Mouse (Mus musculus): Measurements from ENCODE around the gene Tmem238.

Gene Tmem238

DNA sequence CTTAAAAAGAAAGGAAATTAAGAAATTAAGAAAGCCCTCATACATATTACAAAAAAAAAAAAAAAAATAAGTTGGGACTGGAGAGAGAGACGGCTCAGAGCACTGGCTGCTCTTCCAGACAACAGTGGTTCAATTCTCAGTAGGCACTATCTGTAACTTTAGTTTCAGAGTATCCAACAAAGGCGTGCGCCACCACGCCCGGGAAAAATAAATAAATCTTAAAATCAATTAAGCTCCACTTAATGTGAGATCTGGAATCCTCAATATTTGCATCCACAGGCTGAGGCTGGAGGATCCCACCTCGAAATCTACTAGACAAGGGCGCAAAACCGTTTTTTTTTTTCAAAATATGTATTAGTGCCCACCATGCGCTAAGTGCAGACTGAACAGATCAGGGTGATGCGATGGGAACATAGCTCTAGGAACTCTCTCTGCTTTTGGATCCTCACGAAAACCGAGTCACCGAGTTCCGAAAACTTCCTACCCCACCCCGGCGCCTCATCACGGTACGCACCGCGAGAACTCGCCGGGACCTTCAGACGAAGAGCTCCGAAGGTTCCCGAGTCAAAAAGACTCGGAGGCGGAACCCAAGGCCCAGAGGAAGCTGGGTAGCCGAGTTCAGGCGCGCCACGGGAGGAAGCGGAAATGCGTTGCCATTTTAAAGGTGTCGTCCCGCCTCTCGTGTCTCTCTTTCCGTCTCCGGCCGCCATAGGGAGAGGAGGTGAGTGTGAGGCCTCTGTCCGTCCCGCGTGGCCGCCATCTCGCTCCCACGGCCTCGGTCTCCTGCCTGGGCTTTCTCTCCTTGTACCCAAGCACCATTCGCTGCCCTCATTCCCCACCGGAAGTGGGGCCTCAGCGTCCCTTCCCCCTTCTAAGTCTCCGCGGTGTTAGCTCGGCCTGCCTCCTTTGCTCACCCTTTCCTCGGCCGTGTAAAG is 3.1 kb upstream of the Tmem238 start, which contains the start of gene Rpl28:
Gene Rpl28, plus strand, starts transcription at position 597 of the 935 bp plus-strand sequence.
- DNase-seq: peak; percentile 99

DNA sequence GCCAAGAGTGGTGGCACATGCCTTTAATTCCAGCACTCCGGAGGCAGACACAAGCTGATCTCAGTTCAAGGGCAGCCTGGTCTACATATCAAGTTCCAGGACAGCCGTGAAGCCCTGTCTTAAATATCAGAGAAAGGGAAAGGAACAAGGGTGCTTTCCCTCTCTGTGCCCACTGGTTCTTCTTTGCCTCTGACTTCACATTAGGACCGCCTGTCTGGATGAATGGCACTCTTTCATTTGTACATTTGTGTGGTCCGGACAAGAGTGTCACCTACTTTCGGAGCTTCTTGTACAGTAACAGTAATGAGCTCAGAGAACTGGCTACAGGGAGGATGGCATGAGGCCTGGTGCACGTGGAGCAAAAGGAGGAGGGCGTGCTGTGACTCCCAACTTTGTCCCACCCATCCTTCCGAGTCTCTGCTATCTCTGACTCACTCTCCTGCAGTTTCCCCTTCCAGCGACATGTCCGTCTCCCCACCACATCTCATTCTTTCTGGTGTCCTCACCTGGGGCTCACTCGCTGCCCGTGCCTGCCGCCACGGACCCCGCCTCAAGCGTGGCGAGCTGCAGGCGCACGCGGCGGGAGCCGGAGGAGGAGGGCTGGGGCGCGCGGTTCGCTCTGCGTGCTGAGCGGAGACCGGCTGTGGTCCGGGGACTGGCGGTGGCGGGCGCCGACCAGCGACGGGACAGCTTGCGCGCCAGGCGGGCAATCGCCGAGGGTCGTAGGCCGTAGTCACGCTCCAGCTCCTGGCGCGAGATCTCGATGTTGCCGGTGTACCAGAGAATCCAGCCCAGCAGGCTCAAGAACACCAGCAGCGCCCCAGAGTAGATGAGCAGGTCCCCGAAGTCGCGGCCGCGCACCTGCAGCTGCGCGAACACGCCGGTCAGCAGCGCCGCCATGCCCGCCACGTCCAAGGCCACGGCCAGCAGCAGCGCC is 689 bp downstream of the Tmem238 start:
- DNase-seq: peak; percentile 96

DNA sequence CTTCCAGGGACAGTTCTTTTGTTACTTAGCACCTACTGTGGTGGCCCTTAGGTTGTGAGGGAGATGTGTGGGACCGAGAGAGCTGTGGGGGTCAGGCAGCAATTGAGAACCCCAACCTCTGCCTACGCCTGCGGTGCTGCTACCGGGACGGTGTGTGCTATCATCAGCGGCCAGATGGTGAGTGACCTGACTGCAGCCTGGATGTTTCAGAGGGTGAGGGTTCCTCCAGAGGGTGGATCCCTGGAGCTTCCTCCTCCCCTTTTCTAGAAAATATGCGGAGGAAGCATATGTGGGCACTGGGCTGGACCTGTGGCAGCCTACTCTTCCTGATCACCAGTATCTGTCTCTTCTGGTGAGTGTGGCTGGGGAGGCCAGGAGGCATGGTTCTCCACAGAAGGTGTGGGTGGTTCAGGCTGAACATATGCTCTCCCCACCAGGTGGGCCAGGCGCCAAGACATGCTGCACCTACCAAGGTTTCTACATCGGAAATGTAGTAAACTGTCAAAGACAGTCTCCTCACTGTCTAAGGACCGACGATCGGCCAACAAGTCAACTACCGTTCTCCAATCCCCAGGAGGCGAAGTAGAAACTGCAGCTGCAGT is 5.7 kb downstream of the Tmem238 start:
- no peak for DNase-seq

DNA sequence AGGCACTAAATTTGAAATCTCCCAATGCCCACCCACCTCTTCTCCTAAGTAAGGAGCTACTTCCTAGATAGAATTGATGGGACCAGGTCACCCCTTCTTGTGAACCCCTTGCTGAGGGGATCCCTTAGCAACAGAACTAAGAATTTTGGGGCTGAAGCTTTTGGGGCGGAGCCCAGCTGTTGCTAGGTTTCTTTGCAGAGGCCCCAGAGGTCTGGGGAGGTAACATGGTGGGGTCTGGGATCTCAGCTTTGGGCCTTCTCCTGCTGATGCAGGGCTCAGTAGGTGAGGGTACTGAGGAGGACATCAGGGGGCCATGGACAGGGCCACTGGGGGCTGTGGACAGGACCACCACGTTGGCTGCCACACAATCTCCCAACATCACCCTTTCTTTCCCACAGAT is 6.7 kb downstream of the Tmem238 start, which contains the start of the genes Il11 and Tmem190:
Gene Il11, minus strand, starts transcription at position 101 of the 400 bp plus-strand sequence.
Gene Tmem190, plus strand, starts transcription at position 179 of the 400 bp plus-strand sequence.
- no peak for DNase-seq

DNA sequence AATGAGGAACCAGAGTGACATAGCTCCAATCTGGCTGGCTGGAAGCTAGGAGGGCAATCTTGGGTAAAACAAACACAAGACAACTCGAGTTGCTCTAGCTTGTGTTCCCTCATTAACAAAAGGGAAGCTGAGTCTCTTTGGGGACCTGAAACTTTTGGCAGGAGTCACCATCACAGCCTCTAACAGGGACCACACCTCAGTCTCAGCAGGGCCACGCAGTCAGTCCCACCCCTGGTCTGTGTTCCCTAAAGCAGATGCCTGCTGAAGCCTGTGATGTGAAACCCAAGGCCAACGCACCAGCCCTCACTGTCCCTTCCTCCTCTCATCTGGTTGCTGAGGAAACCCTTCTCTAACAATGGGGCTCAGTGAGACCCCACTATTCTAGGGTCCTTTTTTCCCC is 7.3 kb downstream of the Tmem238 start:
- no peak for DNase-seq

DNA sequence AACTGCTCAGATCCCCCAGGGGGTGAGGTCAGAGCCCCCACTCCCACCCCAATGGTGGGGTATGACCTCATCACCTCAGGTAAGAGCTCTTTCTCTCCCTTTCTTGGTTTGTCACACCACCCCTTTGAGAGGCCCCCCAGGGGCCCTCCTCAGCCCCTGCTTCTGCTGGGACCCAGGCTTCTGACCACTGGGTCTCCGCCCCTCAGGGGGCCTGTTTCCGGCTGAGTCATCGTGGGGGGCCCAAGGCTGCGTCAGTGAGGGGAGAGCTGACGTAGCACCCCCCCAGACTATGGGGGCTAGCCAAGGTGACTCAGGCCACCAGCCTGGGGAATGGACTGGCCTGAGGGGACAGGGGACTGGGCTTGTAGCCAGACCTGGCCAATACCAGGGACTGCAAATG is 9.5 kb downstream of the Tmem238 start:
- DNase-seq: no peak

DNA sequence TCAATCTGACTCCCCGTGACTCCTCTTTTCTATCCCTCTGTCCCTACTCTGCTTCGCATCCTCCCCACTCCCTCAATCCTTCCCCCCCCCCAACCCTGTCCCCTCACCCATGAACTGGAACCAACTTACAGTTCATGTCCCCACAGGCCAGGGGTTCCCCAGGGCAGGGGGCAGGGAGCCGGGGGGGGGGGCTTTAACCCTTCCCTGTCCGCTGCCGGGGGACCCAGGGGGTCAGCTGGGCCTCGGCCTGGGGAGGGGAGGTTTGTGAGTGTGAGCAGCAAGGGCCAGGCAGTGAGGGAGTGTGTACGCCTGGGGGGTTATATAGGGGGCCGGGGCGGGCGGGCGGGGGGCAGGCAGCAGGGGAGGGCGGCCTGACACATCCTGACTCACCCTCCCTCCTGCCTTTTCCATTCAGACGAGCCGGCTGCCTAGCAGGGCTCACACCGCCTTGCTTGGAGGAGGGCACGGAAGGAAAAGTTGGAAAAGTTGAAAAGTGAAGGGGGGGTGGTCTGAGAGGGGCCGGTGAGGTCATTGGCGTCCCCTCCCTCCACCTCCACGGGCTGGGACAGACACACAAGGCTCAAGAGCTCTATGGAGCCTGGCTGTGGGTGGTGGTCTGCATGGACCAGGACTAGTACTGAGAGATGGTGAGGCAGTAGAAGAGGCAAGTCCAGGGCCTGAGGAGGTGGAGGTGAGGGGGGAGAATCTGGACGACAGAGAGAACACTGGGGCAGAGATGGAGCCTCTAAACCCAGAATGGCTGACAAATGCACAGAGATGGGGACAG is 11.4 kb downstream of the Tmem238 start:
- peak; percentile 88 for DNase-seq

DNA sequence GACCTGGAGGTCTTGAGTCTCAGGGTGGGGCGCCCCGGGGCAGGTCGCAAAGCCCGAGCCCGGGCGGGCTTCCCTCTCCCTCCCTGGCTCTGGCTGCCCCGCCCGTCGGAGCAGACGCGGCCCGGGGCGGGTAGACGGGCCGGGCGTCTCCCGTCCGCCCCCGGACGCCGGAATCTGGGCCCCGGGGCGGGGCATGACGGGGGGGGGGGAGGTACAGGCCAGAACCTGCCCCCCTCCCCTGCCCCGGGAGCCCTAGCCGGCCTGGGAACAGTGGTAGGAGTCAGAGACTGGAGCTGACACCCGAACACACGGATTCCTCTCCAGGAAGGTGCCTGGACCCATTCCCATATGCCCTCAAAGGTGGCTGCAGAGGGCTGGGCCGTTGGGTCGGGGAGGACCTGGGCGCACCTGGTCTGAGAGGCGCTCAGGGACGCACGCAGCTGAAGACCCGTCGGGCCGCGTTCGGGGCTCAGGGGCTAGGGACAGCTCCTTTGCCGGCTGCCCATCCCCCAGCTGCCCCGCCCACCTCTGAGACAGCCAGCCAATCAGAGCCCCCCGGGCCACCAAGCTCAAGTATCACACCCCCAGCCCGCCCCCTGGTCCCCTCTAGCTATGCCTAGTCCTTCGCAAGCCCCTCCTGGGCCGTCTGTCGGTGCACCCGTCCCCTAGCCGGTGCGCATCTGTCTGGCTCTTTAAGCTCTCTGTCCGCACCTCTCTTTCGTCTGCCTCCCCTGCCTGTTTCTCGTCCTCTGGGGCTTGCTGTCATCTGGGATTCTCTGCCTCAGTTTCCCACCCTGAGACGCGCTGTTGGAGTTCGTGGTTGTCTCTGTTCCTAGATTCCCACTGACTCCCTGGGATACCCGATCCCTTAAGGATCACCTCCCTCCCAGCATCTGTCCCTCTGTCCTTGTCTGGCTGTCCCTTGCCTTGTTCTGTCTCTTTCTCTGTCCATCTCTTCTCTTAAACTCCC is 12.3 kb downstream of the Tmem238 start:
- DNase-seq: peak; percentile 97

DNA sequence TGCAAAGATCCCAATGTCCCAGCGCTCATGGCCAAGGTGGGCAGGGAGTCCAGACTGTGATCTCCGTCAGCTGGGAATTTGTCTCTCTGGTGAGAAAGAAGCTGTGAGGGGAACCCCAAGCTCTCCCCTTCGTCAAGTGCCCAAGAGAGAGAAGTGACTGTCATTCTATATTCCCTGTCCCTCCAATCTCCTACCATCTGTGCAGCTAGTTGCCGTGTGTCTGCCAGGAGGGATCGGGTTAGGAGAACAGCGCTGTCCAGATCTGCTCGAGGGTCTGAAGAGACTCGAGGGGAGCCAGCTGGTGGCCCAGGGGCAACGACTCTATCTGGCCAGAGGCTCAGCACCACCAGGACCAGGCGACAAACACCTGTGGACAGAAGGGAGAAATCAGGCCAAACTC is 13.3 kb downstream of the Tmem238 start:
- peak; percentile 73 for DNase-seq

DNA sequence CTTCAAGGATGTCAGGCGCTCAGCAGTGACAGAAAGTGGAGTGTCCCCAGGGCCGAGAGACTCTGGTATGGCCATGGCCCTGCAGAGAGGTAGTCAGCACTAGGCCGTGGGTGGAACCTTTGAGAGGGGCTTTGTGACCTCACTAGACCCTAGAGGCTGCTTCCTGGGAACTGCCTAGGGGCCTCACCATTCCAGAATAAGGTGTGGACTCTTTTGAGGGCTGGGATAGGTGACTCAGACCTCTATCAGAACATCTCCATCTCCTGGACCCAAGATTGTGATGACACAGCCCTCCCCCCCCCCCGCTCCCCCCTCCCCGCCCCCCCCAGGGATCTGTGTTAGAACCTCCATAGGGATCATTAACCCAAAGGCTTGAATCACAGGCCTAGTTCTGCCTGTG is 18.3 kb downstream of the Tmem238 start, which contains the start of gene Fam71e2:
Gene Fam71e2, minus strand, starts transcription at position 101 of the 400 bp plus-strand sequence.
- DNase-seq: no peak

DNA sequence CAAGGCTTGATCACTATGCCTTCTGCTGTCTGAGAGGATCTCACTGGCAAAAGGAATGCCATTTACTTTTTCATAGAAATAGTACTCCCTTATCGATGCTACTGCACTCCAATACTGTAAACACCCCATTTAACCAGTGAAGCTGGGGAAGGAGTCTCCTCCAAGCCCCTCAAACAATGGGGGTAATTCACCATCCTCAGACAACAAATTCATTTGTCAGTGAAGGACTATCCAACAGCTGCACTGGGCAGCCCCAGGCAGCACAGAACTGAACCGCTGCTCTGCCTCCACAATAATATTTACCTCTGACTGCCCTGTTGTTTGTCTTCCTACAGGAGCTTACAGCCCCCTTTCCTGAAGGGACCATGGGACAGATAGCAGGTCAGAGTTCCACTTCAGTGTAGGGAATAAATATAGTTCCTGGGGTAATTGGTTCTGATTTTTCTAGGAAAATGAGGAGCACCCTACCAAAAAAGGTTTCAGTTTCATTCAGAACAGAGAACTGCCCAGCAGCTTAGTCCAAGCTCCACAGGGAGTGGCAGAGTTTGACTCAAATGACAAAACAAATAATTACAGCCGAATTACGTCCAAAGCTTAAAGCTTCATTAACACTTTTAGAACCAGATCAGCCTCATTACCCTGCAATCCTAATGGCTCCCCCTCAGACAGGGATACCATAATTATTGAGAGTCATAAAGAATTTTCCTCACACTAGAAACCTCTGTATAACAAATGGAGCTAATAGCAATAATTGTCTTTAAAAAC is 24.3 kb downstream of the Tmem238 start:
- DNase-seq: peak; percentile 69

DNA sequence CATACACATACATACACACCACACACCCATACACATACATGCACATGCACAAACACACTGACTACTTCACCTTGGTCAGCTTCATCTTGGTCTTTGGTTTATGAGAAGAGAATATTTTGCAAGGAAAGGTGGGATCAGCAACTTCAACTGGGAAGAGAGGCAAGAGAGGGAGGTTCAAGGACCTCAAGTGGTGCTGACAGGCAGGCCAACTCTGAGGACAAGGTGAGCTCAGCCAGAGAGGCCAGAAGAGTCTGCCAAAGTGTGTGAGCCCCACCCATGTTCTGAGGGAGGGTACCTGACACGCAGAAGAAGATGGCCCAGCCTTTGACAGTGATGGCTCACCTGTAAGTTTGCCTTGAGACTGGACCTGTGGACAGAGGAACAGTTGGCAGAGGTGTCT is 29.8 kb downstream of the Tmem238 start:
- peak; percentile 79 for DNase-seq

DNA sequence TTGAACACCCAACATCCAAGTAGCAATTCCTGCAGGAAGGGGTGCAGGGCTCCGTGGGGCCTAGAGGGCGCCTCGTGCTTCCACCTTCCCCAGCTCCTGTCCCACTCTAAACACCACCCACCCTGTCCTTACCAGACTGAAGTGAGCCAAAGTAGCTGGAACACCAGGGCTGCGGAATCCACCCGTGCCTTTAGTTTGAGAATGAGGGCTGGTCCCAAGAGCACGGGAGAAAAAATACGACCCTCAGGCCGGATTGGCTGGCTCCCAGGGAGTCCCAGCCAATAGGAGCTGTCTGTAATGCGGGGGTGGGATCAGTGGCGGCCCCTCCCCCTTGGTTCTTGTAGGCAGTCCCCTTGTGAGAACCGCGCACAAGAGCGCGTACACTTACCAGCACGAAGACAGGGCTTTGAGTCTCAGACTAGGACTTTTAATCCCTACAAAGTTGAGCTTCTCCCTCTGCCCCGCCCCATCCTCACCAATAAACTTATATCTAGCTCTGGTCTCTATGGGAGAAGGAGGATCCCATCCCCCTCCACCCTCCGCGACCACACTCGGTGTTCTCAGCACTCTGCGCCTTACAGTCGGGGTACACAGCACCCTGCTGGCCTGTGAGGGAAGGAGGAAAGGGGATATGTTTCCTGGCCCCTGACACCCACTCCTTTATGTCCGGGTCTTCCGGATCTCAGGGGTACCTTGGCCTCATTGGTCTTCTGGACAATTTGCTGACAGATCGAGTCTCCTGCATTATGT is 36.5 kb downstream of the Tmem238 start, which contains the start of gene Cox6b2:
Gene Cox6b2, minus strand, starts transcription at position 274 of the 750 bp plus-strand sequence.
- DNase-seq: peak; percentile 97

DNA sequence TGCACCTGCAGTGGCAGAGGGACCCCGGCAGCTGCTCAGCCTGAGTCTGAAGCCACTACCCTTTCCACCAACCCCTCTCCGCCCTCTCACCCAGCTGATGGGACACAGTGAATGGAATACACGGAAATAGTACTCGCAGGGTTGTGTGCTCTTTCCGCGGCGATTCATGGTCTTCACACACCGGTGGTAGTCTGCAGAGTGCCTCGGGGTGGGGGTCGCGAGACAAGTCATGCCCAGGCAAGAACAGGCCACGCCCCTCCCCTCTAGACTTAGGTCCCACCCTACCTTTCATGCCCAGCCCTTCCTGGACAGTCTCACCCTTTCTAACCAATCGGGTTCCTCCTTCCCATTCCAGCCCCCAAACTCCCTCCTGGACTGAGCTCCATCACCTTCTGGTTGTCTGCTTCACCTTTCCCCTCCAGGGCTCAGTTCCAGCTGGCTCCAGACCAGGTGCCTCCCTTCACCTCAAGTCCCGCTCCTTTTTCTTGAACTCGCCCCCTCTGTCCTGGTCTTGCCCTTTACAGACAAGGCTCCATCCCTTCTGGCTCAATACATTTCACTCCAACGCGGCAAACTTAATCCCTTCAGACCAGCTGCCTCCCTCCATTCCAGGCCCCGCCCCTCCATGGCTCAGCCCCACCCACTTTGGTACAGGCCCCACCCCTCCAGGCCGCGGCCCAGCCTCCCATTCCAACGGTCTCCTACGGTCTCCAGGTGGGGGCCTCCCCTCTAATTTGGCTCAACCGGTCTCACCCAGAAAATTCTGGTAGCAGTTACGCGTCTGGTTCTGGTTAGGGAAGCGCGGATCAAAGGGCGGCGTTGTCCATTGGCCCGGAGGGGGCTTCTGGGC is 37.3 kb downstream of the Tmem238 start:
- DNase-seq: peak; percentile 93

DNA sequence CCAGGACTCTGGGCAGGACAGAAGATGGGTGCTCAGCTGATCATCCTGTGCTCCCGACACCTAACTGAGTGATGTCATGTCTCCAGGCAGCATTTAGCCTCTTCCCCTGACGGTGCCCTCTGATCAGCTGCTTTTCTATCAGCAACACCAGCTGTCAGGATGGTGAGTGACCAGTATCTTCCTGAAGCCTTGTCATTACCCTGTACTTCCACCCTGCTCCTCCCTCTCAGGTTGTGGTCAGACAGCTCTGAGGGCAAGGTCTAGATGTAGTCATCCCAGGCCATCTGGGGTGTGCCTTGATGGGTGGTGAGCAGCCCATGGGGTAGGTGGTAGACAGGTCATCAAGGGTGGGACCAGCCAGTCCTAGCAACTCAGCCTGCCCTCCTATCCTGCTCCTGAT is 40.3 kb downstream of the Tmem238 start:
- peak; percentile 82 for DNase-seq

DNA sequence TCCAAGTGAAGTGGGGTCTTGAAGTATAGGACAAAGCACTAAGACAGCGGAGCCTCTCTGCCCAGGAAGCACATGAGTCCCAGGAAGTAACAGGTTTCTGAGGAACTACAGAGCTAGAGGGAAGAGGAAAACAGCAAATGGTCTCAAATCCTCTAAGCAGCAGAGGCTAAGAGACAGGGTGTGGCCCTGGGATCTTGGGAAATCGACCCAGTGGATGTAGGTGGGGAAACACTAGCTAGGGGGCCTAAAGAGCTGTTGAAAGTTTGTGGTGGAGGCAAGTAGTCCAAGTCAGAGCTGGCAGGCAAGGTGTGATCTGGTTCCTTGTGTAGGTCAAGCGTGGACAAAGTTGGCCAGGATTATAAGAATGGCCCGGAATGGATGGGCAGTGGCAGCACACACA is 41.1 kb downstream of the Tmem238 start:
- DNase-seq: peak; percentile 81

DNA sequence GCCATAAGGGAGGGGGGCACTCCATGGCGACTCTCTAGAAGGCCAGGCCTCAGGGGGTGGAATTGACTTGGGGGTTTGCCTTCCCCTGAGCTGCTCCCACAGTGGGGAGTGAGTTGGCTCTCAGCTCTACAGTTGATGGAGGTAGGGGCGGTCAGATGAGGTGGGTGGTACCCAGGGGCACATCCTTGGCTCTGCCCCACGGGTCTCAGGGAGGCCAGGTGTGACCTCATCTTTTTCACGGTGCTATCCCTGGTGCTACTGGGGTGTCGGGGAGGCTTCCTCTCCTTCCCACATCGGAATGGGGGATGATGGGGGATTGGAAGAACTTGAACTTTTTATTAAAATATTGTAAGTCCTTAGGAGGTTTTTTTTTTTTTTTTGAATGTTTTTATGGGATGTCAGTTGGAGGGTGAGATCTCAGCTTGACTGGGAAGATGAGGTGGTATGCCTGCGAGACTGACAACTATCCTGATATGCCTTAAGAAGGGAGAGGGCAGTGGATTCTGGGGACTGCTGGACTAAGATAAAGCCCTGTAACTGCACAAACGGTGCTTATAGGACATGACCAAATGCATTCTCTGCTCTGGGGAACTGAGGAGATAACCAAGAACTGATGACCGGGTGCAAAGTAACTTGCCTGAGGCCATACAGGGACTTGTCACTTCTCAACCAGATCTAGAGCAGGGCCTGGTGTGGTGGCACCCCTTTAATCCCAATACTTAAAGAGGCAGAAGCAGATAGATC is 42.1 kb downstream of the Tmem238 start:
- peak; percentile 87 for DNase-seq

Data from heart, adult 11 months (tissue).